Comparison of ENCODE assay signal across 8 mouse cellular contexts in the genomic region with DNA sequence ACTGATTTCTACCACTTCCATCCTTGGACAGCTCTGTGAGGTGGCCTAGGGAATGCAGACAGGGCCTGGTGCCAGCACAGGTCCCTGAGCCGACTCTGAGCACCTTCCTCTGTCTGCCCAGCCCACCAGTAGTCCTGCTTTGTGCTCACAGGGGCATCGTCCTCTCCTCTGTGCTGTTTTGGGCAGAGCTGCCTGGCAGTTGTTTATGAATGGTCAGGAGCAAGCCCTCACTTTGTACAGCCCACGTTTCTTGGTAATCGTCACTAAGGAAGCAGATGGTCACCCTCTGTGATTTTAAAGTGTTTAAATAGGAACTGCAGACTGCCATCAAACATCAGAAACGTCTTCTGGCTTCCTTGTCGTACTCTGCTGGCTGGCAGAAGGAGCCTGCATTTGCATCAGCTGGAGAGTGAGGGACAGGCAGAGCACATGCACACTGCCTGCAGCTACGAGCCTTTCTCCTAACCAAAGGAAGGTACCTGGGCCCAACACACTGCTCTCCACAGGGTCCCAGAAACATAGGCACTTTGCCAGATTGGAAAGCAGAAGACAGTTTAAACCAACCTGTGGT.
DNase-seq lines count a peak whose midpoint lies in the region; ATAC-seq lines count a peak whose summit lies in the region.

No protein-coding gene starts in this region.

- no peaks in the 10 kb centered on the region for H3K36me3 ChIP-seq in heart, embryonic 15.5 days
- H3K36me3 ChIP-seq in hindbrain, embryonic 10.5 days: peaks cover 45% of the 10 kb centered on the region
- peaks cover 17% of the 10 kb centered on the region for H3K36me3 ChIP-seq in midbrain, embryonic 10.5 days

- H3K4me3 ChIP-seq in heart, embryonic 15.5 days: no peak overlapping the region
- H3K4me3 ChIP-seq in hindbrain, embryonic 10.5 days: no peak overlapping the region
- H3K4me3 ChIP-seq in midbrain, embryonic 10.5 days: peak overlapping the region; percentile 19; the same call in 1 of the 2 replicates

- no peak for ATAC-seq in heart, embryonic 15.5 days (replicated peaks; ENCODE audit: insufficient number of reproducible peaks, insufficient read depth, low FRiP score, low read depth)

- H3K9ac ChIP-seq in heart, embryonic 15.5 days: no peak overlapping the region

- no peak for DNase-seq in heart, postnatal 4 days
- peak; percentile 81 to 83 for DNase-seq in cerebellum, postnatal 10 days
- DNase-seq in hindbrain, embryonic 10.5 days (ENCODE audit: low spot score): no peak
- DNase-seq in midbrain, embryonic 10.5 days (ENCODE audit: low spot score): no peak
- no peak for DNase-seq in embryo, embryonic 10 days (ENCODE audit: low spot score)
- no peak for DNase-seq in thymus, postnatal 4 days
- DNase-seq in spleen, adult 18-20 months: no peak

- no peaks in the 10 kb centered on the region for H3K9me3 ChIP-seq in heart, embryonic 15.5 days (replicated peaks)
- no peaks in the 10 kb centered on the region for H3K9me3 ChIP-seq in hindbrain, embryonic 10.5 days
- no peaks in the 10 kb centered on the region for H3K9me3 ChIP-seq in midbrain, embryonic 10.5 days (replicated peaks)

- H3K4me2 ChIP-seq in heart, embryonic 15.5 days: no peak overlapping the region

- H3K27ac ChIP-seq in heart, embryonic 15.5 days: peak overlapping the region; percentile 45; the same call in 1 of the 2 replicates
- H3K27ac ChIP-seq in hindbrain, embryonic 10.5 days: peak overlapping the region; percentile 95
- H3K27ac ChIP-seq in midbrain, embryonic 10.5 days (replicated peaks): peak overlapping the region; percentile 92

- no peaks in the 10 kb centered on the region for H3K27me3 ChIP-seq in heart, embryonic 15.5 days
- H3K27me3 ChIP-seq in hindbrain, embryonic 10.5 days (ENCODE audit: insufficient read depth, poor library complexity, severe bottlenecking): no peaks in the 10 kb centered on the region
- H3K27me3 ChIP-seq in midbrain, embryonic 10.5 days (ENCODE audit: low read depth, poor library complexity, severe bottlenecking): peaks cover 15% of the 10 kb centered on the region; the same call in 1 of the 2 replicates

- WGBS in heart, embryonic 15.5 days: 50% methylated on average over 7 of the region's 7 CpGs
- WGBS in hindbrain, embryonic 10.5 days: 28% methylated on average over 7 of the region's 7 CpGs
- WGBS in midbrain, embryonic 10.5 days: 36% methylated on average over 7 of the region's 7 CpGs

- H3K4me1 ChIP-seq in heart, embryonic 15.5 days (replicated peaks): peaks cover 39% of the 10 kb centered on the region
- H3K4me1 ChIP-seq in hindbrain, embryonic 10.5 days (replicated peaks): peaks cover 76% of the 10 kb centered on the region
- H3K4me1 ChIP-seq in midbrain, embryonic 10.5 days: peaks cover 66% of the 10 kb centered on the region

Comparison
In these comparisons a context has a peak if more than half of its experiments do, and no peak if none do; other contexts are left out.
1. H3K27ac ChIP-seq: peak in every context shown above with its lines; median percentile 95 in hindbrain, embryonic 10.5 days; 92 in midbrain, embryonic 10.5 days; 45 in heart, embryonic 15.5 days.
2. DNase-seq: peak in cerebellum, postnatal 10 days (2 of 2); none in heart, postnatal 4 days (single experiment), hindbrain, embryonic 10.5 days (single experiment), midbrain, embryonic 10.5 days (single experiment), embryo, embryonic 10 days (single experiment), thymus, postnatal 4 days (single experiment) and spleen, adult 18-20 months (0 of 2).